In genomic region chr3:122438143-122438825, GRCm38 (mm10) we compare ENCODE assay signal across 12 mouse cellular contexts.
"Had no signal": no experiment of that assay in that cellular context is flagged by ENCODE, and none has a peak within 500 bp of the region (broad histone marks: within the 10 kb centered on the region; RNA-seq: fewer than 3 reads in every experiment).

No protein-coding gene starts in this region.

- H3K9me3 ChIP-seq: limb, embryonic 13.5 days; liver, embryonic 15.5 days; neural tube, embryonic 12.5 days had no signal

- H3K4me3 ChIP-seq: limb, embryonic 13.5 days; liver, embryonic 15.5 days; neural tube, embryonic 12.5 days had no signal

- H3K9ac ChIP-seq: limb, embryonic 13.5 days; liver, embryonic 15.5 days; lung, embryonic 14.5 days; neural tube, embryonic 12.5 days had no signal

- ATAC-seq: inflammation-experienced regulatory T-cells, adult 6 months; intestine, postnatal 0 days had no signal

- H3K36me3 ChIP-seq: limb, embryonic 13.5 days; liver, embryonic 15.5 days; neural tube, embryonic 12.5 days had no signal

- H3K4me2 ChIP-seq: limb, embryonic 13.5 days; liver, embryonic 11.5 days; liver, embryonic 15.5 days; lung, embryonic 14.5 days; neural tube, embryonic 12.5 days had no signal

- DNase-seq: kidney, adult 8-10 months; kidney, postnatal 25 days; layer of hippocampus, postnatal 36 days; lung, embryonic 14.5 days; thymus, adult 18-20 months; thymus, postnatal 14 days had no signal

- H3K27me3 ChIP-seq: limb, embryonic 13.5 days; liver, embryonic 15.5 days; neural tube, embryonic 12.5 days had no signal

- H3K27ac ChIP-seq: limb, embryonic 13.5 days; liver, embryonic 15.5 days; neural tube, embryonic 12.5 days had no signal
